ENCODE assay signal across 10 mouse cellular contexts in the genomic region with DNA sequence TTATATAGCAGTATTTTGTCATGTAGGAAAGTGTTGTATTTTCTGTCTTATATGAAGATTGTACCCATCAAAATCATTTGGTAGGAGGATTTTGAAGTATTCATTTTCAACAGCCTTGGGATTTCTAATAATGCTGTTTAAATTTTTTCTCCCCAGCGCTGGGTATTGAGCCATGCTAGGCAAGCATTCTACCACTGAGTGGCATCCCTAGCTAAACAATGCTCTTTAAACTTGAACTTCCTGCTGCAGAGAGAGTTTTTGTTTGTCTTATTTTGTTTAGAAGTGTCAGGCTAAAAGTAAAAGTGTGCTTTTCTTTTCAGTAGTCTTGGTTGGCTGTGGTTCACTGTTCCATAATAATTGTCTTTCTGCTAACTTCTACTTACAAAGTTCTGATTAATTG. TPM values are rescaled to one million over a fixed set of nuclear protein-coding genes. Genes with fewer than 3 reads are reported as not detected.
DNase-seq lines count a peak whose midpoint lies in the region; ATAC-seq lines count a peak whose summit lies in the region.
"Had no signal": no experiment of that assay in that cellular context is flagged by ENCODE, and none has a peak within 500 bp of the region (broad histone marks: within the 10 kb centered on the region; RNA-seq: fewer than 3 reads in every experiment).

No protein-coding gene starts in this region.

- peak overlapping the region; percentile 9; the same call in 1 of the 2 replicates for H3K4me3 ChIP-seq in kidney, embryonic 14.5 days (ENCODE audit: low read length)
- peak overlapping the region; percentile 6; the same call in 1 of the 2 replicates for H3K4me3 ChIP-seq in hindbrain, embryonic 15.5 days
- H3K4me3 ChIP-seq in midbrain, embryonic 14.5 days (replicated peaks; ENCODE audit: low read depth, low read length) = peak overlapping the region; percentile 8; the same call in 1 of the 2 replicates

- WGBS in kidney, embryonic 14.5 days = 68% methylated on average over 1 of the region's 1 CpGs
- 64% methylated on average over 1 of the region's 1 CpGs for WGBS in hindbrain, embryonic 15.5 days
- WGBS in midbrain, embryonic 14.5 days = 54% methylated on average over 1 of the region's 1 CpGs

- H3K27ac ChIP-seq in kidney, embryonic 14.5 days (ENCODE audit: low read depth, low read length) = no peak overlapping the region
- no peak overlapping the region for H3K27ac ChIP-seq in hindbrain, embryonic 15.5 days (replicated peaks)
- no peak overlapping the region for H3K27ac ChIP-seq in midbrain, embryonic 14.5 days (replicated peaks; ENCODE audit: low read depth, low read length)

- H3K4me2 ChIP-seq in kidney, embryonic 14.5 days (replicated peaks; ENCODE audit: low read depth, low read length) = peak overlapping the region; percentile 11; the same call in 1 of the 2 replicates
- peak overlapping the region; percentile 43 for H3K4me2 ChIP-seq in hindbrain, embryonic 15.5 days
- H3K4me2 ChIP-seq in midbrain, embryonic 14.5 days (ENCODE audit: low read length) = peak overlapping the region; percentile 41

- no peaks in the 10 kb centered on the region for H3K27me3 ChIP-seq in kidney, embryonic 14.5 days (ENCODE audit: control insufficient read depth, insufficient read depth, low read length)
- H3K27me3 ChIP-seq in hindbrain, embryonic 15.5 days = no peaks in the 10 kb centered on the region
- H3K27me3 ChIP-seq in midbrain, embryonic 14.5 days (ENCODE audit: control insufficient read depth, insufficient read depth, low read length) = no peaks in the 10 kb centered on the region

- ATAC-seq in kidney, embryonic 14.5 days (ENCODE audit: low FRiP score, low TSS enrichment) = no peak
- ATAC-seq in hindbrain, embryonic 15.5 days (ENCODE audit: low FRiP score, low read depth) = no peak
- ATAC-seq in midbrain, embryonic 14.5 days (ENCODE audit: low FRiP score, low TSS enrichment) = no peak
- ATAC-seq: Patski had no signal

- no peak overlapping the region for H3K9ac ChIP-seq in kidney, embryonic 14.5 days (ENCODE audit: low read depth, low read length)
- H3K9ac ChIP-seq in hindbrain, embryonic 15.5 days = no peak overlapping the region
- H3K9ac ChIP-seq in midbrain, embryonic 14.5 days (replicated peaks; ENCODE audit: low read length) = no peak overlapping the region; the same call in 1 of the 2 replicates

- no peak for DNase-seq in kidney, postnatal 10 days
- peak; percentile 60 for DNase-seq in adipocyte (ENCODE audit: low spot score)
- DNase-seq in midbrain, embryonic 14.5 days = peak; percentile 7
- no peak for DNase-seq in layer of hippocampus, adult 11-12 months (ENCODE audit: low spot score)
- DNase-seq in urinary bladder, postnatal 36 days (ENCODE audit: low spot score in 2 of 2) = no peak
- no peak for DNase-seq in cerebellum, adult 18-20 months
- DNase-seq: cerebellum, adult 9-10 months had no signal

- H3K4me1 ChIP-seq in kidney, embryonic 14.5 days (ENCODE audit: control insufficient read depth, insufficient read depth, low read length) = no peaks in the 10 kb centered on the region
- H3K4me1 ChIP-seq in hindbrain, embryonic 15.5 days (replicated peaks) = peaks cover 9% of the 10 kb centered on the region
- H3K4me1 ChIP-seq in midbrain, embryonic 14.5 days (ENCODE audit: control insufficient read depth, insufficient read depth, low read length) = 0 out of 2 replicates have a peak, but pooled peaks cover 4% of the 10 kb centered on the region

- no peaks in the 10 kb centered on the region for H3K36me3 ChIP-seq in kidney, embryonic 14.5 days (ENCODE audit: control insufficient read depth, insufficient read depth, low read length)
- H3K36me3 ChIP-seq in hindbrain, embryonic 15.5 days = no peaks in the 10 kb centered on the region
- no peaks in the 10 kb centered on the region for H3K36me3 ChIP-seq in midbrain, embryonic 14.5 days (ENCODE audit: control insufficient read depth, insufficient read depth, low read length)

- no peaks in the 10 kb centered on the region for H3K9me3 ChIP-seq in kidney, embryonic 14.5 days (ENCODE audit: control insufficient read depth, low read length)
- H3K9me3 ChIP-seq in hindbrain, embryonic 15.5 days = no peaks in the 10 kb centered on the region
- H3K9me3 ChIP-seq in midbrain, embryonic 14.5 days (ENCODE audit: control insufficient read depth, low read length) = no peaks in the 10 kb centered on the region

RNA-seq across cellular contexts. Expression of a gene that starts 1.8 kb away (rescaled TPM):
- 12.4 and 22.3 TPM in 2 replicates for polyA plus RNA-seq in kidney, embryonic 14.5 days (2014; fragmentation: Nextera tagmentation; extraction: Ambion mirVana)
- polyA plus RNA-seq in hindbrain, embryonic 15.5 days (2015; fragmentation: Nextera tagmentation; extraction: Ambion mirVana) = 15.5 and 15.9 TPM in 2 replicates
- 11.1 and 18.0 TPM in 2 replicates for polyA plus RNA-seq in midbrain, embryonic 14.5 days (2014; fragmentation: Nextera tagmentation; extraction: Ambion mirVana)

RNA-seq across cellular contexts. Expression of a gene that starts 59.5 kb away (rescaled TPM):
- polyA plus RNA-seq in kidney, embryonic 14.5 days (2014; fragmentation: Nextera tagmentation; extraction: Ambion mirVana) = 6.4 and 12.8 TPM in 2 replicates
- 5.0 and 5.1 TPM in 2 replicates for polyA plus RNA-seq in hindbrain, embryonic 15.5 days (2015; fragmentation: Nextera tagmentation; extraction: Ambion mirVana)
- polyA plus RNA-seq in midbrain, embryonic 14.5 days (2014; fragmentation: Nextera tagmentation; extraction: Ambion mirVana) = 5.2 and 7.8 TPM in 2 replicates

Comparison
In these comparisons a context has a peak if more than half of its experiments do, and no peak if none do; other contexts are left out.
1. DNase-seq: peak in adipocyte (single experiment) and midbrain, embryonic 14.5 days (single experiment); none in kidney, postnatal 10 days (single experiment), layer of hippocampus, adult 11-12 months (single experiment), urinary bladder, postnatal 36 days (0 of 2) and cerebellum, adult 18-20 months (0 of 2).
2. Peak in every context shown above with its lines, with median percentiles within 50 percentile points of each other: H3K4me2 ChIP-seq and H3K4me3 ChIP-seq.